Mouse (Mus musculus) heart, adult 2 months (tissue): Measurements from ENCODE around the gene Htr6. TPM values are rescaled to one million over a fixed set of nuclear protein-coding genes. Genes with fewer than 3 reads are reported as not detected.

Experiments
- DNase-seq, 2 experiments: peaks; one replicate each; pipeline ENCODE4 v3.0.0; 2021
- H3K27ac ChIP-seq: fragments of 200-600 bp; 2 replicates; pipeline ENCODE4 v1.8.1; 2022
- H3K27me3 ChIP-seq: fragments of 200-500 bp; 2 replicates; pipeline ENCODE4 v1.6.1; 2012; ENCODE audit warnings: mild to moderate bottlenecking, low read length, inconsistent platforms, mixed read lengths; ENCODE audit not compliant: control insufficient read depth, insufficient read depth
- H3K36me3 ChIP-seq: fragments of 200-500 bp; 2 replicates; pipeline ENCODE4 v1.6.1; 2012; ENCODE audit warnings: low read length, inconsistent platforms; ENCODE audit not compliant: control insufficient read depth, insufficient read depth
- H3K4me1 ChIP-seq: fragments of 200-500 bp; 2 replicates; pipeline ENCODE4 v1.6.1; 2011; ENCODE audit warnings: low read length; ENCODE audit not compliant: control insufficient read depth, insufficient read depth
- H3K4me3 ChIP-seq: fragments of 200-600 bp; 2 replicates; pipeline ENCODE4 v1.8.1; 2022
- H3K79me2 ChIP-seq: fragments of 200-500 bp; replicated peaks from 2 replicates; pipeline ENCODE4 v1.6.1; 2012; ENCODE audit warnings: mild to moderate bottlenecking, inconsistent platforms, low read length, moderate library complexity, mixed read lengths; ENCODE audit not compliant: control insufficient read depth, insufficient read depth
- H3K9ac ChIP-seq: fragments of 200-500 bp; 2 replicates; pipeline ENCODE4 v1.6.1; 2012; ENCODE audit warnings: low read depth, mild to moderate bottlenecking, control low read depth, inconsistent platforms, low read length, mixed read lengths
- CTCF ChIP-seq: fragments of 200-600 bp; IDR thresholded peaks from 2 replicates; pipeline ENCODE4 v1.8.1; 2022; ENCODE audit warnings: antibody characterized with exemption, mild to moderate bottlenecking, moderate library complexity
- EP300 ChIP-seq: fragments of 200-500 bp; IDR thresholded peaks from 2 replicates; pipeline ENCODE4 v1.6.1; 2011; ENCODE audit warnings: low read depth, low read length, control low read depth; ENCODE audit not compliant: insufficient read depth
- POLR2A ChIP-seq: fragments of 200-500 bp; IDR thresholded peaks from 2 replicates; pipeline ENCODE4 v1.6.1; 2011; ENCODE audit warnings: mild to moderate bottlenecking, low read depth, low read length, control low read depth; ENCODE audit not compliant: insufficient read depth
- WGBS: fragments of 180-500 bp; shearing (Covaris S2); methylation state at CpG from one replicate; pipeline ENCODE4 v1.1.7; 2018; 5-methylcytosine and 5-hydroxymethylcytosine counted together
- intact Hi-C: fragments of 180-260 bp; cut with DNase I; formaldehyde crosslinking; loops from one replicate; pipeline ENCODE4 v1.15.1; 2025
- polyA plus RNA-seq: library from polyadenylated mRNA; depleted of rRNA; stranded (reverse); fragments of >200 nt; gene quantifications from 2 replicates; pipeline ENCODE4 v1.2.3, GENCODE M21; 2012
- total RNA-seq, 2 experiments: library from RNA; stranded (reverse); gene quantifications; 2 replicates each; pipeline ENCODE4 v1.2.3; 2021

Gene Htr6
- total and polyA plus RNA-seq, 3 experiments: not detected

- Histone ChIP-seq H3K4me3 (no peak overlapping the region), H3K27ac (no peak overlapping the region; the same call in 1 of the 2 replicates), H3K36me3 (no peaks in the 10 kb centered on the region), H3K9ac (no peak overlapping the region), H3K4me1 (peaks cover 4% of the 10 kb centered on the region), H3K79me2 (no peaks in the 10 kb centered on the region), H3K27me3 (no peaks in the 10 kb centered on the region)
- WGBS: 60% methylated on average over 11 of the region's 11 CpGs
- intact Hi-C loops: no loop called here
- no peak for DNase-seq
- TF ChIP-seq EP300 (no peak), CTCF (no peak), POLR2A (no peak)
These were observed 41.9 kb downstream of the Htr6 start for GRCm38 (mm10) chr4:139033263-139034009.

- TF ChIP-seq EP300: no peak
- TF ChIP-seq CTCF: no peak
- TF ChIP-seq POLR2A: no peak
- Histone ChIP-seq H3K27me3 (no peaks in the 10 kb centered on the region), H3K9ac (no peak overlapping the region), H3K27ac (no peak overlapping the region), H3K4me1 (peaks cover 4% of the 10 kb centered on the region), H3K4me3 (no peak overlapping the region), H3K79me2 (no peaks in the 10 kb centered on the region), H3K36me3 (no peaks in the 10 kb centered on the region)
- no peak for DNase-seq
- 85% methylated on average over 12 of the region's 12 CpGs for WGBS
- intact Hi-C loops: no loop called here
These were observed 42.8 kb downstream of the Htr6 start for GRCm38 (mm10) chr4:139032521-139032920.

GRCm38 (mm10) chr4:139030675-139031074 lies 44.7 kb downstream of the Htr6 start:
- intact Hi-C loops: no loop called here
- H3K4me1 ChIP-seq: peaks cover 4% of the 10 kb centered on the region
- DNase-seq: peak in 1 of 2 experiments; percentile 41
- TF ChIP-seq CTCF (no peak), POLR2A (no peak), EP300 (no peak)
- no peak overlapping the region for H3K27ac ChIP-seq
- WGBS: 63% methylated on average over 6 of the region's 6 CpGs
- H3K27me3 ChIP-seq: no peaks in the 10 kb centered on the region
- no peak overlapping the region for H3K4me3 ChIP-seq
- no peaks in the 10 kb centered on the region for H3K79me2 ChIP-seq
- H3K36me3 ChIP-seq: no peaks in the 10 kb centered on the region
- H3K9ac ChIP-seq: no peak overlapping the region

GRCm38 (mm10) chr4:139024379-139024778 lies 51.0 kb downstream of the Htr6 start:
- Histone ChIP-seq H3K4me3 (no peak overlapping the region), H3K79me2 (no peaks in the 10 kb centered on the region), H3K9ac (no peak overlapping the region), H3K27ac (no peak overlapping the region), H3K4me1 (no peaks in the 10 kb centered on the region; the same call in 1 of the 2 replicates), H3K27me3 (no peaks in the 10 kb centered on the region), H3K36me3 (no peaks in the 10 kb centered on the region)
- intact Hi-C loops: no loop called here
- TF ChIP-seq CTCF (no peak), POLR2A (no peak), EP300 (no peak)
- 37% methylated on average over 2 of the region's 2 CpGs for WGBS
- no peak for DNase-seq

GRCm38 (mm10) chr4:139020385-139020784 lies 55.0 kb downstream of the Htr6 start:
- Histone ChIP-seq H3K79me2 (no peaks in the 10 kb centered on the region), H3K36me3 (no peaks in the 10 kb centered on the region), H3K27ac (no peak overlapping the region), H3K27me3 (no peaks in the 10 kb centered on the region), H3K4me1 (no peaks in the 10 kb centered on the region; the same call in 1 of the 2 replicates), H3K4me3 (no peak overlapping the region), H3K9ac (no peak overlapping the region)
- TF ChIP-seq EP300 (no peak), CTCF (no peak), POLR2A (no peak)
- intact Hi-C loops: no loop called here
- DNase-seq: no peak
- 55% methylated on average over 3 of the region's 3 CpGs for WGBS

GRCm38 (mm10) chr4:139019413-139019812 lies 56.0 kb downstream of the Htr6 start:
- no peaks in the 10 kb centered on the region for H3K79me2 ChIP-seq
- no peak overlapping the region for H3K9ac ChIP-seq
- no peak for TF ChIP-seq POLR2A
- TF ChIP-seq EP300: no peak
- TF ChIP-seq CTCF: no peak
- H3K4me3 ChIP-seq: no peak overlapping the region
- no peak overlapping the region for H3K27ac ChIP-seq
- intact Hi-C loops: no loop called here
- DNase-seq: no peak
- H3K27me3 ChIP-seq: no peaks in the 10 kb centered on the region
- H3K36me3 ChIP-seq: no peaks in the 10 kb centered on the region
- WGBS: 51% methylated on average over 13 of the region's 13 CpGs
- no peaks in the 10 kb centered on the region; the same call in 1 of the 2 replicates for H3K4me1 ChIP-seq
